Mouse (Mus musculus) bone marrow macrophage, adult 2 months (primary cell): ENCODE measurements around the gene Tnfaip3.

Experiments
- CTCF ChIP-seq: IDR thresholded peaks from 2 replicates; pipeline ENCODE4 v1.5.1; 2012; ENCODE audit warnings: low read depth, mild to moderate bottlenecking, low read length, moderate library complexity
- POLR2A ChIP-seq: IDR thresholded peaks from 2 replicates; pipeline ENCODE4 v1.6.1; 2012; ENCODE audit warnings: mild to moderate bottlenecking, low read depth, low read length, borderline replicate concordance

DNA sequence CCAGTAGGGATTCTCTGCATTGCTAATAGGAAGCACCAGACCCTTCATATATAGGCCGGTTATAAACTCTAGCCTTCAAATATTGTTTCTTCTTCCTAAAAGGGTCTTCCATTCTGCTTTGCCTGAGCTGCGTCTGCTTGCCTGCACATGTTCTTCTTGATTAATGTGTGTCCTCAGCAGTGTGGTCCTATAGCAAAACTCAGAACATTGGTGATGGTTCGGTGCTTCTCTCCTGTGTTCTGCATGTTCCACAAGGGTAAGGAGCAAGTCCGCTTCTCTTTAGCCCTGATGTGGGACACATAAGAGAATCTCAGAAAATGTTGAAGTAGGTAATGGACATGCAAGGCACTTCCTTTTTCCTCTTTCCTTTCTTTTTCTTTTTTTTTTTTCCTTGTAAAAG is 47.8 kb upstream of the Tnfaip3 start:
- TF ChIP-seq CTCF (no peak), POLR2A (no peak)
